Mouse (Mus musculus): ENCODE data around the gene Mink1.

The Mink1 gene

GRCm38 (mm10) chr11:70635601-70636000, 72.9 kb downstream of the Mink1 start:
- DNase-seq (ENCODE audit: low spot score) = no peak

GRCm38 (mm10) chr11:70637764-70638163, 75.1 kb downstream of the Mink1 start:
- no peak for DNase-seq (ENCODE audit: low spot score)

- DNase-seq (ENCODE audit: low spot score) = no peak
Measured at GRCm38 (mm10) chr11:70638293-70638692, 75.6 kb downstream of the Mink1 start.

- no peak for DNase-seq (ENCODE audit: low spot score)
Measured at GRCm38 (mm10) chr11:70638714-70639278, 76.1 kb downstream of the Mink1 start, which contains the start of gene Gp1ba. Gene Gp1ba, plus strand, starts transcription at chr11:70639122.

- no peak for DNase-seq (ENCODE audit: low spot score)
Measured at GRCm38 (mm10) chr11:70639976-70640375, 77.3 kb downstream of the Mink1 start.

- no peak for DNase-seq (ENCODE audit: low spot score)
Measured at GRCm38 (mm10) chr11:70641241-70641640, 78.6 kb downstream of the Mink1 start.

- no peak for DNase-seq (ENCODE audit: low spot score)
Measured at GRCm38 (mm10) chr11:70643051-70643450, 80.4 kb downstream of the Mink1 start.

GRCm38 (mm10) chr11:70644564-70645103, 82.0 kb downstream of the Mink1 start:
- no peak for DNase-seq (ENCODE audit: low spot score)

- no peak for DNase-seq (ENCODE audit: low spot score)
Measured at GRCm38 (mm10) chr11:70645461-70646258, 83.0 kb downstream of the Mink1 start.

- DNase-seq (ENCODE audit: low spot score) = no peak
Measured at GRCm38 (mm10) chr11:70646259-70646555, 83.5 kb downstream of the Mink1 start.

- peak; percentile 100 for DNase-seq (ENCODE audit: low spot score)
Measured at GRCm38 (mm10) chr11:70646691-70647650, 84.3 kb downstream of the Mink1 start, which contains the start of the genes Rnf167 and Slc25a11. Gene Rnf167, plus strand, starts transcription at chr11:70647235. Gene Slc25a11, minus strand, starts transcription at chr11:70647479.

- DNase-seq (ENCODE audit: low spot score) = peak; percentile 31
Measured at GRCm38 (mm10) chr11:70647716-70648420, 85.2 kb downstream of the Mink1 start.

GRCm38 (mm10) chr11:70648512-70648911, 85.8 kb downstream of the Mink1 start:
- no peak for DNase-seq (ENCODE audit: low spot score)

- no peak for DNase-seq (ENCODE audit: low spot score)
Measured at GRCm38 (mm10) chr11:70649185-70649734, 86.6 kb downstream of the Mink1 start.

GRCm38 (mm10) chr11:70650322-70651175, 87.9 kb downstream of the Mink1 start:
- no peak for DNase-seq (ENCODE audit: low spot score)

- DNase-seq (ENCODE audit: low spot score) = no peak
Measured at GRCm38 (mm10) chr11:70651391-70651790, 88.7 kb downstream of the Mink1 start.

GRCm38 (mm10) chr11:70652029-70652883, 89.6 kb downstream of the Mink1 start:
- DNase-seq (ENCODE audit: low spot score) = no peak

GRCm38 (mm10) chr11:70652884-70653344, 90.2 kb downstream of the Mink1 start:
- DNase-seq (ENCODE audit: low spot score) = no peak

All from embryo, embryonic 10 days (tissue).